Mouse (Mus musculus) ES-E14 (cell line): ENCODE measurements around the gene Hipk2.

Experiments used
- MAFK ChIP-seq: IDR thresholded peaks from 2 replicates; pipeline ENCODE4 v1.6.1; 2014; ENCODE audit warnings: mild to moderate bottlenecking, low read depth, low read length, inconsistent platforms; ENCODE audit not compliant: insufficient read depth
- ZC3H11A ChIP-seq: IDR thresholded peaks from 2 replicates; pipeline ENCODE4 v1.6.1; 2012; ENCODE audit warnings: low read depth, mild to moderate bottlenecking, inconsistent platforms, low read length, borderline replicate concordance

GRCm38 (mm10) chr6:38719229-38719628 is 156.7 kb downstream of the Hipk2 start:
- no peak for TF ChIP-seq ZC3H11A
- no peak for TF ChIP-seq MAFK
